Mouse (Mus musculus): ENCODE data around the gene Atp2a1.

DNA sequence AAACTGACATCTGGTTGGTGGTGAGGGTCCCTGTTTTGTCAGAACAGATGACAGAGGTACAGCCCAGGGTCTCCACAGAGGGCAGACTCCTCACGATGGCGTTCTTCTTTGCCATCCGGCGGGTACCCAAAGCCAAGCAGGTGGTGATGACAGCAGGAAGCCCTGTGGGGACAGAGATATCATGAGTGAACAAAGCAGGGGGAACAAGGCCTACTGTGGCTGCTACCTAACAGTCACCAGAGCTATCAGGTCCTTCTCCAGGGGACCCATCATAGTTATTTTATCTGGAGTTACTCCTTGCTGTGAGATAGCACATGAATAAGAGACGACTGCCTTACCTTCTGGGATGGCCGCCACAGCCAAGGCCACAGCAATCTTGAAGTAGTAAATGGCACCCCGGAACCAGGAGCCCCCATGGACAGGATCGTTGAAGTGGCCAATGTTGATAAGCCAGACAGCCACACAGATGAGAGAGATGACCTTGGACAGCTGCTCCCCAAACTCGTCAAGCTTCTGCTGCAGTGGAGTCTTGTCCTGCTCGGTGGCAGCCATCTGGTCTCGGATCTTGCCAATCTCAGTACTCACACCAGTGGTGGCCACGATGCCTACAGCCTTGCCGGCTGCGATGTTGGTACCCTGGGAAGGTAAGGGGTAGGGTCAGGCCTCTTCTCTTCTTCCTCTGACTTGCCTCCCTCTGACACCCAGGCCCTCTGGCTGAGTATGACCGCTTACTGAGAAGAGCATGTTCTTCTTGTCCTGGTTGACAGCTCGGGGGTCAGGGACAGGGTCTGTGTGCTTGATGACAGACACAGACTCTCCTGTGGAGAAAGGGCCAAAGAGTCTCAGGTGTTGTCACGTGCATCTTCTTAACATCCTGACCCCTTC lies 6.3 kb downstream of the Atp2a1 start:
- TF ChIP-seq POLR2A (IDR thresholded peaks at IDR 0.05; ENCODE audit: control insufficient read depth, extremely low read depth, insufficient read depth, low read length, poor library complexity) = no peak
- TF ChIP-seq CTCF (IDR thresholded peaks at IDR 0.05; ENCODE audit: borderline replicate concordance, control insufficient read depth, extremely low read depth, insufficient read depth, low read length, poor library complexity) = no peak
